Mouse (Mus musculus): Measurements from ENCODE around the gene Gm13283.
"Not testable (repeated sequence)": the region's sequence is repeated elsewhere in the genome, so short reads cannot be mapped to it uniquely, and the experiment has no call there.

DNA sequence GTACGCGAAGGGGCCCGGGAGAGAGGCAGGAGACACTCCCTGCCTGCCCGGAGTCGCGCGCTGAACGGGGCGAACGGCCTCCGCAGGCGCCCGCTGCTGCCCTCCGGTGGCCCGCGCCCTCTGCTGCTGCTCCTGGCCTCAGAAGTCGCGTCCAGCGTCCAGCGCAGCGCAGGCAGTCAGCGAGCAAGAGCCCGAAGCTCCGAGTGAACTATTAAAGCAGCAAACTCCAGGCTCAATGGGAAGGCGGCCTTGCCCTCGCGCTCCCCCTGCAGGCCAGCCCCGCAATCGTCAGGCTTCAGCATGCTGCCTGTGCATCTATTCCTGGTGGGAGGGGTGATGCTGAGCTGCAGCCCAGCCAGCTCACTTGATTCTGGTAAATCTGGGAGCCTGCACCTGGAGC is 16.7 kb downstream of the Gm13283 start, which contains the start of gene Gm13289:
- TF ChIP-seq CTCF (conservative IDR thresholded peaks at IDR 0.05; ENCODE audit: low read length); POU5F1 (IDR thresholded peaks at IDR 0.05; ENCODE audit: borderline replicate concordance, low read length); NANOG (IDR thresholded peaks at IDR 0.05; ENCODE audit: borderline replicate concordance, low read length): not testable (repeated sequence)

Data from E14TG2a.4 (cell line).